Mouse (Mus musculus): ENCODE results near the gene Nop9.

DNA sequence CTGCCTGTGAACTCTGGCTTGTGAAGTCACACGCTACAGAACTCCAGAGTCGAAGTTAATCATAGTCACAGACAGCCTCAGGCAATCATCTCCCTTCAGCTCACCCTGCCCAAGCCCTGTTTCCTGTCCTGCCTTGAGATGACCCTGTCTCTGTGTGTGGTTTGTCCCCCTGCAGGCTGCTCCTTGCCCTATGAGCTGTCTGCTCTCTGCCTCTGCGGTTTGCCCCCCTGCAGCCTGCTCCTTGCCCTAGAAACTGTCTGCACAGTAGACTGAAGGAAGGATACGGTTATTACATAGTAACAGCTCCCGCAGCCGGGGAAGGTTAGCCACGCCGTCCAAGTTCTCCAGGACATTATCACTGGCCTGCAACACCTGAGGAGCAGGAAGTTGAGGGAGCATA lies 28.6 kb upstream of the Nop9 start:
- TF ChIP-seq CTCF (IDR thresholded peaks at IDR 0.05; ENCODE audit: extremely low read depth, insufficient read depth, low read length), result no peak
- no peak for TF ChIP-seq POLR2A (IDR thresholded peaks at IDR 0.05; ENCODE audit: extremely low read depth, insufficient read depth, low read length)

Data from cortical plate, adult 2 months (tissue).